Mouse (Mus musculus) layer of hippocampus, postnatal 25 days (tissue): ENCODE data around the gene Slc17a7. TPM values are rescaled to one million over a fixed set of nuclear protein-coding genes. Genes with fewer than 3 reads are reported as not detected.
"Not testable (repeated sequence)": the region's sequence is repeated elsewhere in the genome, so short reads cannot be mapped to it uniquely, and the experiment has no call there.

ENCODE experiments used
- DNase-seq, 2 experiments: peaks; one replicate each; pipeline ENCODE4 v3.0.0; 2022; ENCODE audit warnings: mixed read lengths in 2 of 2, low spot score in 1 of 2; ENCODE audit errors: extremely low spot score in 1 of 2
- total RNA-seq, 2 experiments: library from RNA; stranded (reverse); gene quantifications; 2 replicates each; pipeline ENCODE4 v1.2.3; 2021

Slc17a7 gene
- 1,000 to 10,000 TPM; 1,494 to 1,551 TPM for total RNA-seq

DNA sequence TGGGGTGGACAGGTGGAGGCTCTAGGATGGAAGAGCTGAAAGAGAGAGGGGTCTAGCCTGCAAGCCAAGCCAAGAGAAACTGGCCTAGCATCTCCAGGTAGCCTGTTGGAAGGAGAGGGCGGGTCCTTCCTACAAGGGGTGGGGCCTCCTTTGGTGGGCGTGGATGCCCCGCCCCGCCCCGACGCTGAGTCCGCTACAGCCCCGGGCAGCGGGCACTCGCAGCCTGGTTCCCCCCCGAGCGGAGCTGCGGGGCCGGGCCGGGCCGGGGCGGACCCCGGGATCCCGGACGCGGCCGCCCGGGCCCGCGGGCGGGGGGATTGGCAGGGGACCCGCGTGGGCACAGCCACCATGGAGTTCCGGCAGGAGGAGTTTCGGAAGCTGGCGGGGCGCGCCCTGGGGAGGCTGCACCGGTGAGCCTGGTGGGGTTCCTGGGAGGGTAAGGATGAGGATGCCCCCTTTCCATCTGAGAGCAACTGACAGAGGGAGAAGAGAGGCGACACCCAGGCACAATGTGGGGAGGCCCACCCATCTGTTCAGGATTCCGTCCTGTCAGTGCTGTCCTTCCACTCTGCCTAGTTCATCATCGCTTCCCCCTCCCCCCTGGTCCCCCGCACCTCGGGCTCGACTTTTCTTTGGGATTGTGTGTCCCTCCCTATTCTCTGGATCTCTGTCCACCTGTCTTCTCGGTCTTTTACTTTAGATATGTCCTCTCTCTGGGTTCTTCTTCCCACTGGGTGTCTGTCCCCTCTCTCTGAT lies at the start of gene Slc17a7:
TSS of gene Slc17a7 (plus strand) at position 215 of the 756 bp plus-strand sequence.
- peak in 1 of 2 experiments; percentile 43 for DNase-seq

GRCm38 (mm10) chr7:45117566-45117965 lies 46.2 kb upstream of the Slc17a7 start:
- no peak for DNase-seq

DNA sequence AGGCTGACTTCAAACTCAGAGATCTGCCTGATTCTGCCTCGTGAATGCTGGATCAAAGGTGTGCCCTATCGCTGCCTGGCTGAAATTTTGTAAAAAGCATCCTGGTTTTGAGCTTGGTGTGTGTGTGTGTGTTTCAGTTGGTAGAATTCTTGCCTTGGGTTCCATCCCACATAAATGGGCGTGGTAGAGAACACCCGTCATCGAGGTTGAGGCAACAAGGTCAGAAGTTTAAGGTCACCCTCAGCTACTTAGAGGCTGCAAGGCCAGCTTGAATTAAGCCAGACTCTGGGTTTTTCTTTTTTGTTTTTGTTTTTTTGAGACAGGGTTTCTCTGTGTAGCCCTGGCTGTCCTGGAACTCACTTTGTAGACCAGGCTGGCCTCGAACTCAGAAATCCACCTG lies 45.4 kb upstream of the Slc17a7 start:
- no peak for DNase-seq

GRCm38 (mm10) chr7:45119780-45120709 lies 43.7 kb upstream of the Slc17a7 start:
- DNase-seq = no peak

DNA sequence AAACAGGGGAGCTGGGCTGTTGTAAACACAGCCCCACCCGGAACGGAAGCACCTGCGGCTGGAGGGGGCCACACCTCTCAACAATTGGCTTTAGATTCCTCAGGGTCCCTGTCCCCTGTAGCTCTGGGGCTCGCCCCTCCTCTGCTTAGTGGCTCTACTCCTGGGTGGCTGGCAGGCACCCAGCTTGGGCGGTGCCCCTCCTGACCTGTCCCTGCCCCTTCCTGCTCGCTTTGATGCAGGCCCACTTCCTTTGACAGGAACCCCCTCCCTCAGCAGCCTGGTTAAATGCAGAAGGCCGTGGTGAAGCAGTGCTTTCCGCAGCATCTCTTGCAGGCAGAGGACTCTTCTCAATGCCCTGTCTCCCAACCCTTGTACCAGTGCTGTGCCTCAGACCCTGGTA lies 42.3 kb upstream of the Slc17a7 start:
- no peak for DNase-seq

- DNase-seq = no peak
These were observed 41.8 kb upstream of the Slc17a7 start for GRCm38 (mm10) chr7:45121966-45122365.

DNA sequence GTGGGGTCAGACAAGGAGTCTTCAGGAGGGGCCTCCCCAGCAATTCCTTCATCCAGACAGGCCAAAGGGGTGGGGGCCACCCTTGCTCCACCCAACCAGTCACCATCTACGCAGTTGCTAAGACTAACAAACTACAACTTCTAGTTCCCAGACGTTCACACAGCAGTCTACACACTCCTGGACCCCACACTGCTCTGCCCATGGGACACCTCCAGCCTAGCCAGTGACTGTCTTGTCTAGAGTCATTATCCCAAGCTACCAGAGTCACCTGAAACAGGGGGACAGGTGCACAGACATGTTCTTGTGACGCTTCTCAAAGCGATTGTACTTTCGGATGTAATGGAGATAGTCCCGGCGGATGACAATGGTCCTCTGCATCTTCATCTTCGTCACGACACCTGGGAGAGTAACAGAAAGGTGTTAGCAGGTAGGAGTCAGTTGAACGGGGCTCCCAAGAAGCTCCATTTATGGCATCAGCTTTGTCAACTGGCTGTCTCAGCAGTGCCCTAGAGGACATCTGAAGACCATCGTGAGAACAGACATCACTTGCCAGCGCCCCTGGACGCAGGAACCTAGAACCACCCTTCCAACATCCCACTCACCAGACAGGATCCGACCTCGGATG lies 41.1 kb upstream of the Slc17a7 start:
- no peak for DNase-seq

GRCm38 (mm10) chr7:45123186-45123570 lies 40.6 kb upstream of the Slc17a7 start:
- DNase-seq = no peak

GRCm38 (mm10) chr7:45124224-45125143 lies 39.3 kb upstream of the Slc17a7 start, which contains the start of gene Rps11:
Rps11 (minus strand) TSS chr7:45124439.
- DNase-seq = peak; percentile 94 to 96

DNA sequence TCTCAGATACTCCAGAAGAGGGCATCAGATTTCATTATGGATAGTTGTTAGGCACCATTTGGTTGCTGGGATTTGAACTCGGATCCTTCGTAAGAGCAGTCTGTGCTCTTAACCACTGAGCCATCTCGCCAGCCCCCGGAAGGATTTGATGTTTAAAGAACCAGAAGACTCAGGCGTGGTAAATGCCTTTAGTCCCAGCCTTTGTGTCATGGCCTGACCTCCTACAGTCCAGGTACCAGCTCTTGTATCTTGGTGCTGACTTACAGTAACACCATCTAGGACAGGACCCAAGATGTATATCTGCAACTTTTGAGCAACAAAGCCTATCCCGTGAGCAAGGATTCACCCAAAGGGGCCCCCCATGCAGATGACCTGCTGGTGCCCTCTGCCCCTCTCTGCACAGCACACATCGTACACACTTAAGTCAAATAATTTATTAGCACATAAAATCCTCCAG lies 38.6 kb upstream of the Slc17a7 start:
- no peak for DNase-seq

GRCm38 (mm10) chr7:45125649-45126048 lies 38.1 kb upstream of the Slc17a7 start:
- DNase-seq = not testable (repeated sequence)

- no peak for DNase-seq
These were observed 37.5 kb upstream of the Slc17a7 start for GRCm38 (mm10) chr7:45126147-45126843.

- DNase-seq = no peak
These were observed 36.7 kb upstream of the Slc17a7 start for GRCm38 (mm10) chr7:45126844-45127699.

DNA sequence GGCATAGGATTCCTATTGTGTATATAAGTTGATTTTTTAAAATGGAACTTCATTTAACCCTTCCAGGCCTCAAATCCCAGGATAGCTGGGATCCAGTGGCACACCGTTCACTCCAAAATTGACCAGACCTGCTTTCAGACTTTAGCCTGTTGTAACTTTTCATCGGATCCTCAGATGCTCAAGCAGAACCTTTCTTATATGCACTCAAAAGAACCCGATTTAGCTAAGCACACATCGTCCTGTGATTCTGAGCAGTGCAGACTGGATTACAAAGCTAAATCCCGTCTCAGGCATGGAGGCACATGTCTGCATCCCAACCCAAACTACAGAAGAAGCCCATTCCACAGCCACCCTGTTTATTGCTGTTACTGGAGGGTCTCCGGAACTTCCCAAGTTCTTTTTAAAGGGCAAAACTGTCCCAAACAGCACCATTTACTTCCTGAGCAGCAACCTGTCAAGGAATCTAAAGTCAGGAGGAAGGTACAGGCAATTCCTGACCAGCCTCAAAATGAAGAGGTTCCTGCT lies 36.0 kb upstream of the Slc17a7 start:
- DNase-seq = no peak

GRCm38 (mm10) chr7:45128624-45129246 lies 35.0 kb upstream of the Slc17a7 start, which contains the start of gene Rpl13a:
Rpl13a (minus strand) TSS chr7:45128761.
- peak; percentile 90 to 93 for DNase-seq

GRCm38 (mm10) chr7:45129318-45129717 lies 34.4 kb upstream of the Slc17a7 start:
- DNase-seq = no peak

GRCm38 (mm10) chr7:45129776-45130512 lies 33.8 kb upstream of the Slc17a7 start:
- DNase-seq = no peak
